Mouse (Mus musculus): ENCODE measurements around the gene Mob4. TPM values are rescaled to one million over a fixed set of nuclear protein-coding genes. Genes with fewer than 3 reads are reported as not detected.
"Not testable (repeated sequence)": the region's sequence is repeated elsewhere in the genome, so short reads cannot be mapped to it uniquely, and the experiment has no call there.

Mob4 gene
- polyA plus RNA-seq, 1 experiment = 15.5 TPM

DNA sequence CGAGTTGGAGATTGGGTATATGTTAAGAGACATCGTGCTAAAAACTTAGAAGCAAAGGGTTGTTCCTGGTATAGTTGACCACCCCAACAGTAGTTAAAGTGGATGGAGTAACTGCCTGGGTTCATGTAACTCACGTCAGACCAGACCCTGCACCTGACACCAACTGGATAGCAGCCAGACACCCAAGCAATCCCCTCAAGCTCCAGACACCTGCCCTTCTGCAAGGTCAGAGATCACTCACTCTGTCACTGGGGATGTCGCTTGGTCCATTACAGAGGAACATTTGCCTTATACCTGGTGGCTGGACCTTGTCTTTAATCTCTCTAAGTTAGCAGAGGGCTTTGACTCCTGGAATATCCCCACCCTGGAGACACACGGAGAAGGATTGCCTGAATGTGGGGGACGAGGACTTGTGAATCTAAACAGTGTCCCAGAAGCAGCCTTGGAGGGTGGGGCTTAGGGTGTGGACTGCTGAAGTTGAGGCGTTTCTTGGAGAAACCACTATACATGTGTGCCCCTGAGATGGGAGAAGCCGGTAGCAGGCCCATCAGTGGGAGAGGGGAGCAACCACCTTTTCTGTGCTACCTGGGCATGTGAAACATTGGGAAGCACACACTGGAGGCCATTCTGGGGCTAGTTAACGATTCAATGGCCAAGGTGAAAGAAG lies 24.0 kb upstream of the Mob4 start:
- no peaks in the 10 kb centered on the region for H3K27me3 ChIP-seq (ENCODE audit: control insufficient read depth, insufficient read depth, insufficient read length)
- no peaks in the 10 kb centered on the region for H3K79me3 ChIP-seq (ENCODE audit: low read depth)
- H3K36me3 ChIP-seq (ENCODE audit: control insufficient read depth, insufficient read depth) = no peaks in the 10 kb centered on the region
- no peak overlapping the region for H3K4me3 ChIP-seq (ENCODE audit: insufficient read depth, poor library complexity, severe bottlenecking)
- H3ac ChIP-seq (ENCODE audit: control insufficient read depth, insufficient read length, low read depth) = no peak overlapping the region
- H3K79me2 ChIP-seq (ENCODE audit: control insufficient read depth, insufficient read depth) = no peaks in the 10 kb centered on the region
- TF ChIP-seq MYOG (IDR thresholded peaks at IDR 0.05; ENCODE audit: control insufficient read depth, extremely low read depth, insufficient read length) (no peak), FOSL1 (IDR thresholded peaks at IDR 0.05; ENCODE audit: insufficient read depth, low read length, poor library complexity, severe bottlenecking) (no peak), CTCF (IDR thresholded peaks at IDR 0.05; ENCODE audit: control insufficient read depth, insufficient read depth, insufficient read length) (no peak), MAX (IDR thresholded peaks at IDR 0.05) (no peak), USF1 (IDR thresholded peaks at IDR 0.05; ENCODE audit: low read depth) (no peak), CEBPB (IDR thresholded peaks at IDR 0.05; ENCODE audit: low read depth) (no peak), MYOD1 (IDR thresholded peaks at IDR 0.05; ENCODE audit: control insufficient read depth, insufficient read length, low read depth) (no peak)

DNA sequence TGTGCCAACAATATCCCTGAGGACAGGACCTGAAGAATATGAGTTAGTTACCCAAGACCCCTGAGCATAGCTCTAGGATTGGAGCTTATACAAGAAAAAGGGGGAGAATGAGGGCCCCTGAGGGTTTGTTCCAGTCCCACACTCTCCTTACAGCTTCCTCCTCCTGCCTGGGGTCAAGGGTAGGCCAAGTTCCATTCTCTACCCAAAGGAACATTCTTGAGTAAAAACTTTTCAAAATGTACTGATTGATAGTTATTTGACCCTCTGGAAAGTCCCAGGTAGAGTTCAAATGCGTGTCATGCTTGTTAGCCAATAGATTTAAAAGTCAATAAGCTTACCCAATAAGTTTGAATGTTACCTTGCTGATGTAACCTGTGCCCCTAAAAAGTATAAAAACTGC lies 23.4 kb upstream of the Mob4 start:
- Histone ChIP-seq H3K36me3 (ENCODE audit: control insufficient read depth, insufficient read depth) (no peaks in the 10 kb centered on the region), H3K4me3 (ENCODE audit: insufficient read depth, poor library complexity, severe bottlenecking) (no peak overlapping the region), H3ac (ENCODE audit: control insufficient read depth, insufficient read length, low read depth) (no peak overlapping the region), H3K79me3 (ENCODE audit: low read depth) (no peaks in the 10 kb centered on the region), H3K27me3 (ENCODE audit: control insufficient read depth, insufficient read depth, insufficient read length) (no peaks in the 10 kb centered on the region), H3K79me2 (ENCODE audit: control insufficient read depth, insufficient read depth) (no peaks in the 10 kb centered on the region)
- TF ChIP-seq MYOG (IDR thresholded peaks at IDR 0.05; ENCODE audit: control insufficient read depth, extremely low read depth, insufficient read length) (no peak), MYOD1 (IDR thresholded peaks at IDR 0.05; ENCODE audit: control insufficient read depth, insufficient read length, low read depth) (no peak), CEBPB (IDR thresholded peaks at IDR 0.05; ENCODE audit: low read depth) (no peak), MAX (IDR thresholded peaks at IDR 0.05) (no peak)

DNA sequence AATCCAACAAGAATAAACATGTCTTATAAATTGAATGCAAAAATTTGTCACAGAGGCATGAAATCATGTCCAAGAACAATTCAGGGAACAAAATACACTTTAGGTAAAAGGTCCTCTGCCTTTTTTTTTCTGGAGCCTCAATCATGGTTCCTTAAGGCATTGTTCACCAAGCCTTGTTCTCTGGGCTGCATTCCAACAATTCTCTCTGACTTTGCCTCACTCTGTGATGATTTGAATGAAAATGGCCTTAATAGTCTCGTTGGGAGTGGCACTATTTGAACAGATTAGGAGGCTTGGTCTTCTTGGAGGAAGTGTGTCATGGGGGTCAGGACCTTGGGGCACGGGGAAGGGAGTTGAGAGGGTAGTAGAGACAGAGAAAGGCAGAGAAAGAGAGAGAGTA lies 22.6 kb upstream of the Mob4 start:
- no peak overlapping the region for H3ac ChIP-seq (ENCODE audit: control insufficient read depth, insufficient read length, low read depth)
- no peaks in the 10 kb centered on the region for H3K27me3 ChIP-seq (ENCODE audit: control insufficient read depth, insufficient read depth, insufficient read length)
- H3K36me3 ChIP-seq (ENCODE audit: control insufficient read depth, insufficient read depth) = no peaks in the 10 kb centered on the region
- no peaks in the 10 kb centered on the region for H3K79me2 ChIP-seq (ENCODE audit: control insufficient read depth, insufficient read depth)
- no peak for TF ChIP-seq MYOG (IDR thresholded peaks at IDR 0.05; ENCODE audit: control insufficient read depth, extremely low read depth, insufficient read length)
- TF ChIP-seq MAX (IDR thresholded peaks at IDR 0.05) = no peak
- TF ChIP-seq CEBPB (IDR thresholded peaks at IDR 0.05; ENCODE audit: low read depth) = no peak
- TF ChIP-seq USF1 (IDR thresholded peaks at IDR 0.05; ENCODE audit: low read depth) = no peak
- no peak overlapping the region for H3K4me3 ChIP-seq (ENCODE audit: insufficient read depth, poor library complexity, severe bottlenecking)
- H3K79me3 ChIP-seq (ENCODE audit: low read depth) = no peaks in the 10 kb centered on the region

DNA sequence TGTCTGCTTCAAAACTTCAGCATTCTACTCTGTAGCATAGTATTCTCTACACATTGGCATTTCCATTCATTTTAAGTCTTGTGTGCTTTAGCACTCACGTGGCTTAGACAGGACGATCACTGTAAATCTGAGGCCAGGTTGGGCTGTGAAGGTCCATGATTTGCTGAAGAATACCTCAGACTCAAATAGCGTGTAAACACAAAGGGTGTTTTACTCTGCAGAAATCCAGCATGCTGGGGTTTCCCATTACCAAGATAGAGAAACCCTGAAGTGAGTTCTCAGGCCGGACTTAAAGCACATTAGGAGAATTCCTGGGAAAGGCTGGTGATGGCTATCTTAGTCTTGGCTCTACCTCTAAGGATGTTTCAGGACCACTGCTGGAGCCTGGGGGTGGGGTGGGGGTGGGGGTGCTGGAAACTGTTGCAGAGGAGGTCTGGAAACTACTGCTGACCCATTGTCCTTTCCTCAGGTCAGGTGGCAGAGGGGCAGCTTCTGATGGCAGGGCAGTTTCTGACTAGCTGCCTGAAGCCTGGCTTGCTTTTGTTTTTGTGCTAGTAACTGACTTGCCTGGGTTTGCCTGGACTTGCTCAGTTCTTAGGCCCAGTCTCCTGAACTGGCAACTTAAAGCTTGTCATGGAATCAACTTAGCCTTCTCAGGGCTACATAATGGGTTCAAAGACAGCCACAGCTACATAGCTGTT lies 21.8 kb upstream of the Mob4 start:
- H3K27me3 ChIP-seq (ENCODE audit: control insufficient read depth, insufficient read depth, insufficient read length) = no peaks in the 10 kb centered on the region
- no peaks in the 10 kb centered on the region for H3K36me3 ChIP-seq (ENCODE audit: control insufficient read depth, insufficient read depth)
- no peaks in the 10 kb centered on the region for H3K79me2 ChIP-seq (ENCODE audit: control insufficient read depth, insufficient read depth)
- H3K79me3 ChIP-seq (ENCODE audit: low read depth) = no peaks in the 10 kb centered on the region
- no peak overlapping the region for H3K4me3 ChIP-seq (ENCODE audit: insufficient read depth, poor library complexity, severe bottlenecking)
- no peak overlapping the region for H3ac ChIP-seq (ENCODE audit: control insufficient read depth, insufficient read length, low read depth)
- no peak for TF ChIP-seq CEBPB (IDR thresholded peaks at IDR 0.05; ENCODE audit: low read depth)
- no peak for TF ChIP-seq MAX (IDR thresholded peaks at IDR 0.05)
- TF ChIP-seq MYOG (IDR thresholded peaks at IDR 0.05; ENCODE audit: control insufficient read depth, extremely low read depth, insufficient read length) = no peak

DNA sequence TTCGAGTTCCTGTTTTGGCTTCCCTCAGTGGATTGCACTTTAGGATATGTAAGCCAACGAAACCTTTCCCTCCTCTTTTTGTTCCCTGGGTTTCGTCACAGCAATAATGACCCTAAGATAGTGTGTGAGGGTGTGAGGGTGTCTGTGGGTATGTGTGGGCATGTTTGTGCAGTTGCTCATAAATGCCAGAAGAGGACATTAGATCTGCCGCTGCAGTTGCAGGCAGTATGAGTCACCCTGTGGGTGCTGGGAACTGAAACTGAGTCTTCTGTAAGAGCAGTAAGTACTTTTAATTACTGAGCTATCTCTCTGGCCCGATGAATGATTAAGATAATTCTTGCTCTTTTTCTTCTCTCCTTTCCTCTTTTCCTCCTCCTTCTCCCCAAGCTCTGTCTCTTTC lies 8.0 kb upstream of the Mob4 start:
- Histone ChIP-seq H3K27me3 (ENCODE audit: control insufficient read depth, insufficient read depth, insufficient read length) (no peaks in the 10 kb centered on the region), H3ac (ENCODE audit: control insufficient read depth, insufficient read length, low read depth) (no peak overlapping the region), H3K36me3 (ENCODE audit: control insufficient read depth, insufficient read depth) (no peaks in the 10 kb centered on the region), H3K4me3 (ENCODE audit: insufficient read depth, poor library complexity, severe bottlenecking) (no peak overlapping the region), H3K79me3 (ENCODE audit: low read depth) (no peaks in the 10 kb centered on the region), H3K79me2 (ENCODE audit: control insufficient read depth, insufficient read depth) (no peaks in the 10 kb centered on the region)
- TF ChIP-seq USF1 (IDR thresholded peaks at IDR 0.05; ENCODE audit: low read depth) (no peak), CTCF (IDR thresholded peaks at IDR 0.05; ENCODE audit: control insufficient read depth, insufficient read depth, insufficient read length) (no peak), MYOD1 (IDR thresholded peaks at IDR 0.05; ENCODE audit: control insufficient read depth, insufficient read length, low read depth) (no peak), FOSL1 (IDR thresholded peaks at IDR 0.05; ENCODE audit: insufficient read depth, low read length, poor library complexity, severe bottlenecking) (no peak), MAX (IDR thresholded peaks at IDR 0.05) (no peak), CEBPB (IDR thresholded peaks at IDR 0.05; ENCODE audit: low read depth) (no peak), MYOG (IDR thresholded peaks at IDR 0.05; ENCODE audit: control insufficient read depth, extremely low read depth, insufficient read length) (no peak)

DNA sequence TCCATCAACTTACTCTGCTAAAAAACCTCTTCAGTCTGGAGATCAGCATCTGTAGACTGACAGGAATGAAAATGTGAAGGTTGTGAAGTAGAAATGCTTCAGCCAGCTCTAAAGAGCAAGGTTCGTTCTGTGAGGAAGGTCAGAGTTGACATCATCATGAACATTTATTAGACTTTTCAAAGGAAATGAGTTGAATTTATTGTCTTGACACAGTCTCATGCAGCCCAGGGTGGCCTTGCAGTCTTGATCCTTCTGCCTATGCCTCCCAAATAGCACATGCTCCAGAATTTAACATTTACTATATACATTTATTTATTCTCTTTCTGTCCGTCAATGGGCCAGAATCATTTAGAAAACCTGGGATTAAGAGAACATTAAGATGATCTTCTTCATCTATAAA lies 7.5 kb upstream of the Mob4 start:
- no peak for TF ChIP-seq CEBPB (IDR thresholded peaks at IDR 0.05; ENCODE audit: low read depth)
- no peak for TF ChIP-seq CTCF (IDR thresholded peaks at IDR 0.05; ENCODE audit: control insufficient read depth, insufficient read depth, insufficient read length)
- TF ChIP-seq MAX (IDR thresholded peaks at IDR 0.05) = no peak
- no peak for TF ChIP-seq USF1 (IDR thresholded peaks at IDR 0.05; ENCODE audit: low read depth)
- no peak for TF ChIP-seq FOSL1 (IDR thresholded peaks at IDR 0.05; ENCODE audit: insufficient read depth, low read length, poor library complexity, severe bottlenecking)
- no peak for TF ChIP-seq MYOD1 (IDR thresholded peaks at IDR 0.05; ENCODE audit: control insufficient read depth, insufficient read length, low read depth)
- TF ChIP-seq MYOG (IDR thresholded peaks at IDR 0.05; ENCODE audit: control insufficient read depth, extremely low read depth, insufficient read length) = no peak
- H3K27me3 ChIP-seq (ENCODE audit: control insufficient read depth, insufficient read depth, insufficient read length) = no peaks in the 10 kb centered on the region

DNA sequence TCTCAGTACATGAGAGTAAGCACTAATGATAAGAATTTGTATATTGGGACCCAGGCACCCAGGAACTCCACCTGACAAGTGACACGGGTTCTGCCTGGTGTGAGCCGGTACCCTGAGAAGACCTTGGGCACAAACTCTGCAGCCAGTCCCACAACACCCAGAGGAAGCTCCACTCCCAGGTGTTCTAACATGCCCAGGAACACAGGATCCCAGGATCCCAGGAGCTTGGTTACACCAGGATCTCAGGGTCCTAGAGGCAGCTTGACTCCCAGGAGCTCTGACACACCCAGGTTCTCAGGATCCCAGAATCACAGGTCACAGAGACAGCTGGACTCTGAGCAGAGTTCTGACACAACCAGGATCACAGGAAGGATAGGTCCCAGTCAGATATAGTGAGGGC lies 6.9 kb upstream of the Mob4 start:
- H3K27me3 ChIP-seq (ENCODE audit: control insufficient read depth, insufficient read depth, insufficient read length); H3K4me3 ChIP-seq (ENCODE audit: insufficient read depth, poor library complexity, severe bottlenecking); H3ac ChIP-seq (ENCODE audit: control insufficient read depth, insufficient read length, low read depth); H3K79me3 ChIP-seq (ENCODE audit: low read depth); H3K79me2 ChIP-seq (ENCODE audit: control insufficient read depth, insufficient read depth); H3K36me3 ChIP-seq (ENCODE audit: control insufficient read depth, insufficient read depth): not testable (repeated sequence)

More for the DNA sequence above, 7.5 kb upstream of the Mob4 start:
- H3K4me3 ChIP-seq (ENCODE audit: insufficient read depth, poor library complexity, severe bottlenecking) = no peak overlapping the region
- H3K36me3 ChIP-seq (ENCODE audit: control insufficient read depth, insufficient read depth) = no peaks in the 10 kb centered on the region
- no peak overlapping the region for H3ac ChIP-seq (ENCODE audit: control insufficient read depth, insufficient read length, low read depth)
- H3K79me2 ChIP-seq (ENCODE audit: control insufficient read depth, insufficient read depth) = no peaks in the 10 kb centered on the region
- no peaks in the 10 kb centered on the region for H3K79me3 ChIP-seq (ENCODE audit: low read depth)
